Mouse (Mus musculus): ENCODE measurements around the gene 5430427O19Rik. TPM values are rescaled to one million over a fixed set of nuclear protein-coding genes. Genes with fewer than 3 reads are reported as not detected.

Gene 5430427O19Rik
- polyA plus RNA-seq, 1 experiment, result 3.9 TPM

GRCm38 (mm10) chrX:85874367-85874766 lies 4.2 kb downstream of the 5430427O19Rik start:
- no peak overlapping the region for H3K4me3 ChIP-seq (replicated peaks; ENCODE audit: control insufficient read depth, low read depth, low read length)
- TF ChIP-seq CTCF (IDR thresholded peaks at IDR 0.05; ENCODE audit: control insufficient read depth, insufficient read depth, low read length), result no peak
- TF ChIP-seq POLR2A (IDR thresholded peaks at IDR 0.05; ENCODE audit: borderline replicate concordance, control insufficient read depth, low read depth, low read length), result no peak
- no peaks in the 10 kb centered on the region; the same call in 1 of the 2 replicates for H3K4me1 ChIP-seq (ENCODE audit: control insufficient read depth, insufficient read depth, low read length)
- H3K27ac ChIP-seq (ENCODE audit: control insufficient read depth, insufficient read depth, low read depth, low read length, poor library complexity), result no peak overlapping the region
- whole genome bisulfite sequencing, result 61% methylated on average over 4 of the region's 4 CpGs

- Histone ChIP-seq H3K4me3 (replicated peaks; ENCODE audit: control insufficient read depth, low read depth, low read length) (no peak overlapping the region), H3K27ac (ENCODE audit: control insufficient read depth, insufficient read depth, low read depth, low read length, poor library complexity) (no peak overlapping the region), H3K4me1 (ENCODE audit: control insufficient read depth, insufficient read depth, low read length) (no peaks in the 10 kb centered on the region; the same call in 1 of the 2 replicates)
- TF ChIP-seq CTCF (IDR thresholded peaks at IDR 0.05; ENCODE audit: control insufficient read depth, insufficient read depth, low read length) (no peak), POLR2A (IDR thresholded peaks at IDR 0.05; ENCODE audit: borderline replicate concordance, control insufficient read depth, low read depth, low read length) (no peak)
Measured at GRCm38 (mm10) chrX:85875951-85876350, 5.8 kb downstream of the 5430427O19Rik start.

- no peak overlapping the region for H3K27ac ChIP-seq (ENCODE audit: control insufficient read depth, insufficient read depth, low read depth, low read length, poor library complexity)
- no peaks in the 10 kb centered on the region; the same call in 1 of the 2 replicates for H3K4me1 ChIP-seq (ENCODE audit: control insufficient read depth, insufficient read depth, low read length)
- no peak for TF ChIP-seq POLR2A (IDR thresholded peaks at IDR 0.05; ENCODE audit: borderline replicate concordance, control insufficient read depth, low read depth, low read length)
- no peak for TF ChIP-seq CTCF (IDR thresholded peaks at IDR 0.05; ENCODE audit: control insufficient read depth, insufficient read depth, low read length)
- H3K4me3 ChIP-seq (replicated peaks; ENCODE audit: control insufficient read depth, low read depth, low read length), result no peak overlapping the region
- 63% methylated on average over 2 of the region's 2 CpGs for WGBS
Measured at GRCm38 (mm10) chrX:85877747-85878146, 7.6 kb downstream of the 5430427O19Rik start.

GRCm38 (mm10) chrX:85878293-85878692 lies 8.1 kb downstream of the 5430427O19Rik start:
- Histone ChIP-seq H3K4me1 (ENCODE audit: control insufficient read depth, insufficient read depth, low read length) (no peaks in the 10 kb centered on the region; the same call in 1 of the 2 replicates), H3K4me3 (replicated peaks; ENCODE audit: control insufficient read depth, low read depth, low read length) (no peak overlapping the region), H3K27ac (ENCODE audit: control insufficient read depth, insufficient read depth, low read depth, low read length, poor library complexity) (no peak overlapping the region)
- no peak for TF ChIP-seq CTCF (IDR thresholded peaks at IDR 0.05; ENCODE audit: control insufficient read depth, insufficient read depth, low read length)
- TF ChIP-seq POLR2A (IDR thresholded peaks at IDR 0.05; ENCODE audit: borderline replicate concordance, control insufficient read depth, low read depth, low read length), result no peak

GRCm38 (mm10) chrX:85879198-85879977 lies 9.2 kb downstream of the 5430427O19Rik start:
- TF ChIP-seq CTCF (IDR thresholded peaks at IDR 0.05; ENCODE audit: control insufficient read depth, insufficient read depth, low read length), result no peak
- WGBS, result 35% methylated on average over 7 of the region's 7 CpGs
- H3K27ac ChIP-seq (ENCODE audit: control insufficient read depth, insufficient read depth, low read depth, low read length, poor library complexity), result no peak overlapping the region

GRCm38 (mm10) chrX:85886651-85887050 lies 16.5 kb downstream of the 5430427O19Rik start:
- Histone ChIP-seq H3K27ac (ENCODE audit: control insufficient read depth, insufficient read depth, low read depth, low read length, poor library complexity) (no peak overlapping the region), H3K4me3 (replicated peaks; ENCODE audit: control insufficient read depth, low read depth, low read length) (no peak overlapping the region), H3K4me1 (ENCODE audit: control insufficient read depth, insufficient read depth, low read length) (no peaks in the 10 kb centered on the region)
- WGBS, result 74% methylated on average over 5 of the region's 5 CpGs
- TF ChIP-seq POLR2A (IDR thresholded peaks at IDR 0.05; ENCODE audit: borderline replicate concordance, control insufficient read depth, low read depth, low read length) (no peak), CTCF (IDR thresholded peaks at IDR 0.05; ENCODE audit: control insufficient read depth, insufficient read depth, low read length) (no peak)

More at GRCm38 (mm10) chrX:85879198-85879977, 9.2 kb downstream of the 5430427O19Rik start:
- no peaks in the 10 kb centered on the region; the same call in 1 of the 2 replicates for H3K4me1 ChIP-seq (ENCODE audit: control insufficient read depth, insufficient read depth, low read length)
- H3K4me3 ChIP-seq (replicated peaks; ENCODE audit: control insufficient read depth, low read depth, low read length), result no peak overlapping the region

GRCm38 (mm10) chrX:85901195-85901594 lies 31.0 kb downstream of the 5430427O19Rik start:
- H3K27ac ChIP-seq (ENCODE audit: control insufficient read depth, insufficient read depth, low read depth, low read length, poor library complexity), result no peak overlapping the region
- H3K4me3 ChIP-seq (replicated peaks; ENCODE audit: control insufficient read depth, low read depth, low read length), result no peak overlapping the region
- TF ChIP-seq POLR2A (IDR thresholded peaks at IDR 0.05; ENCODE audit: borderline replicate concordance, control insufficient read depth, low read depth, low read length) (no peak), CTCF (IDR thresholded peaks at IDR 0.05; ENCODE audit: control insufficient read depth, insufficient read depth, low read length) (no peak)
- H3K4me1 ChIP-seq (ENCODE audit: control insufficient read depth, insufficient read depth, low read length), result no peaks in the 10 kb centered on the region; the same call in 1 of the 2 replicates
- WGBS, result 44% methylated on average over 1 of the region's 1 CpGs

GRCm38 (mm10) chrX:85919034-85919433 lies 48.9 kb downstream of the 5430427O19Rik start:
- Histone ChIP-seq H3K27ac (ENCODE audit: control insufficient read depth, insufficient read depth, low read depth, low read length, poor library complexity) (no peak overlapping the region), H3K4me3 (replicated peaks; ENCODE audit: control insufficient read depth, low read depth, low read length) (no peak overlapping the region), H3K4me1 (ENCODE audit: control insufficient read depth, insufficient read depth, low read length) (no peaks in the 10 kb centered on the region)
- no peak for TF ChIP-seq CTCF (IDR thresholded peaks at IDR 0.05; ENCODE audit: control insufficient read depth, insufficient read depth, low read length)
- TF ChIP-seq POLR2A (IDR thresholded peaks at IDR 0.05; ENCODE audit: borderline replicate concordance, control insufficient read depth, low read depth, low read length), result no peak
- WGBS, result 40% methylated on average over 3 of the region's 3 CpGs

All from bone marrow, adult 2 months (tissue).